Mouse (Mus musculus) right cerebral cortex, postnatal 10 days (tissue): ENCODE data around the gene Tuba1c.

ENCODE experiments used
- DNase-seq, 2 experiments: peaks; one replicate each; pipeline ENCODE4 v3.0.0; 2021; ENCODE audit warnings: low spot score in 2 of 2

The Tuba1c gene

GRCm38 (mm10) chr15:98996840-98997239, 32.9 kb upstream of the Tuba1c start:
- no peak for DNase-seq

GRCm38 (mm10) chr15:98997938-98998774, 31.5 kb upstream of the Tuba1c start:
- DNase-seq, result no peak

- no peak for DNase-seq
These were observed 30.9 kb upstream of the Tuba1c start for GRCm38 (mm10) chr15:98998775-98999157.

GRCm38 (mm10) chr15:99000535-99001283, 29.0 kb upstream of the Tuba1c start:
- DNase-seq, result peak in 1 of 2 experiments; percentile 69

GRCm38 (mm10) chr15:99001451-99001931, 28.2 kb upstream of the Tuba1c start:
- DNase-seq, result no peak

- DNase-seq, result no peak
These were observed 26.1 kb upstream of the Tuba1c start for GRCm38 (mm10) chr15:99003600-99003999.

GRCm38 (mm10) chr15:99008801-99009241, 20.9 kb upstream of the Tuba1c start:
- no peak for DNase-seq

- no peak for DNase-seq
These were observed 18.8 kb upstream of the Tuba1c start for GRCm38 (mm10) chr15:99010896-99011295.

- no peak for DNase-seq
These were observed 17.7 kb upstream of the Tuba1c start for GRCm38 (mm10) chr15:99011946-99012345.

GRCm38 (mm10) chr15:99014496-99015030, 15.1 kb upstream of the Tuba1c start:
- no peak for DNase-seq

- no peak for DNase-seq
These were observed 12.3 kb upstream of the Tuba1c start for GRCm38 (mm10) chr15:99017355-99017761.

GRCm38 (mm10) chr15:99017986-99018385, 11.7 kb upstream of the Tuba1c start:
- DNase-seq, result no peak

- no peak for DNase-seq
These were observed 11.1 kb upstream of the Tuba1c start for GRCm38 (mm10) chr15:99018630-99019029.

GRCm38 (mm10) chr15:99019436-99019835, 10.3 kb upstream of the Tuba1c start:
- no peak for DNase-seq

GRCm38 (mm10) chr15:99020171-99020570, 9.5 kb upstream of the Tuba1c start:
- DNase-seq, result no peak

GRCm38 (mm10) chr15:99021255-99021654, 8.4 kb upstream of the Tuba1c start:
- DNase-seq, result no peak

- peak; percentile 76 to 88 for DNase-seq
These were observed 4.9 kb upstream of the Tuba1c start for GRCm38 (mm10) chr15:99024668-99025314.

GRCm38 (mm10) chr15:99025414-99025813, 4.3 kb upstream of the Tuba1c start:
- DNase-seq, result no peak

GRCm38 (mm10) chr15:99026259-99026658, 3.4 kb upstream of the Tuba1c start:
- no peak for DNase-seq

GRCm38 (mm10) chr15:99027116-99027515, 2.6 kb upstream of the Tuba1c start:
- no peak for DNase-seq

GRCm38 (mm10) chr15:99028874-99029458, 725 bp upstream of the Tuba1c start:
- DNase-seq, result no peak
